Mouse (Mus musculus) left cerebral cortex, adult 18-20 months (tissue): ENCODE measurements around the gene Ccdc69. TPM values are rescaled to one million over a fixed set of nuclear protein-coding genes. Genes with fewer than 3 reads are reported as not detected.
"Not testable (repeated sequence)": the region's sequence is repeated elsewhere in the genome, so short reads cannot be mapped to it uniquely, and the experiment has no call there.

ENCODE experiments used
- DNase-seq, 2 experiments: peaks; one replicate each; pipeline ENCODE4 v3.0.0; 2021 to 2022; ENCODE audit warnings: low spot score in 2 of 2, mixed read lengths in 1 of 2
- long read RNA-seq, 2 experiments: library from polyadenylated mRNA; stranded (forward); transcript quantifications; one replicate each; pipeline ENCODE4 v2.0.0; 2021
- total RNA-seq, 2 experiments: library from RNA; stranded (reverse); gene quantifications; 2 replicates each; pipeline ENCODE4 v1.2.3; 2021

Ccdc69 gene
- total RNA-seq: under 1 TPM; 0.47 to 0.77 TPM
- long read RNA-seq, experiment 1: 0 reads
- long read RNA-seq, experiment 2, partial matches to known transcripts: 0 of 1 reads
- long read RNA-seq, experiment 2, other reads (novel, unspliced or antisense): 1 of 1 reads

GRCm38 (mm10) chr11:55077331-55078231 lies at the start of gene Ccdc69:
Gene Ccdc69 (minus strand): TSS chr11:55078131.
- DNase-seq: peak; percentile 12 to 31

DNA sequence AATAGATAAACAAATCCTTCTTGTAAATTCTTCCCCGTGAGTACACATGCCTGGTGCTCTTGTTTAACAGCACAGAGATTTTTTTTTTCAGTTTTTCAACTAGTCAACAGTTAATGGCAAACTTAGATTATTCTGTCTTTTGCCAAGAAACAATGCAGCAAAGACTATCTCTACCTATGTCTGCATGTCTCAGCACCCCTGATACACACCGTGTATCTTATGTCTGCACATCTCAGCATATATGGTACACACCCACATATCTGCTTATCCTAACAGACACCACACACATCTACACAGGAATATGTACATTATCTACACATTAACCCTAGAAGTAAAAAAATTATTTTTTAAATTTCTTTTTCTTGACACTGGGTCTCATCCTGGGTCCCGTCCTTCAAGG lies 48.7 kb upstream of the Ccdc69 start:
- no peak for DNase-seq

- no peak for DNase-seq
Measured at GRCm38 (mm10) chr11:55121430-55121829, 43.5 kb upstream of the Ccdc69 start.

GRCm38 (mm10) chr11:55120821-55121271 lies 42.9 kb upstream of the Ccdc69 start:
- DNase-seq: no peak

- no peak for DNase-seq
Measured at GRCm38 (mm10) chr11:55120279-55120678, 42.3 kb upstream of the Ccdc69 start.

DNA sequence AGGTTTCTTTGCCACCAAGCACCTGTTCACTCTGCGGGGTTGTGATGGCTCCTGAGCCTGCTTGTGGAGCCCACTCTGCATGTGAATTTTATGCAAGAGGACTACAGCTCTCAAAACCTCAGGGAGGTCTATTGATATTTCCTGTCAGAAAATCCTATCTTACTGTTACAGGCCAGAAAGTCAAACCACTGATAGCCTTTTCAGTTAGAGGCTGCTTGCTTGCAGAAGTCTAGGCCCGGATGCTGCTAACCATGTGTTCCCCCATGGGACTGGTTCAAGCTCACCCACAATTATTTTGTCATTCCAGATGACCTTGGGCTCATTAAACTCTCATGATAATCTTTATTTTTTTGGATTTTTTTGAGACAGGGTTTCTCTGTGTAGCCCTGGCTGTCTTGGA lies 39.1 kb upstream of the Ccdc69 start:
- no peak for DNase-seq

- DNase-seq: no peak
Measured at GRCm38 (mm10) chr11:55116004-55116403, 38.1 kb upstream of the Ccdc69 start.

DNA sequence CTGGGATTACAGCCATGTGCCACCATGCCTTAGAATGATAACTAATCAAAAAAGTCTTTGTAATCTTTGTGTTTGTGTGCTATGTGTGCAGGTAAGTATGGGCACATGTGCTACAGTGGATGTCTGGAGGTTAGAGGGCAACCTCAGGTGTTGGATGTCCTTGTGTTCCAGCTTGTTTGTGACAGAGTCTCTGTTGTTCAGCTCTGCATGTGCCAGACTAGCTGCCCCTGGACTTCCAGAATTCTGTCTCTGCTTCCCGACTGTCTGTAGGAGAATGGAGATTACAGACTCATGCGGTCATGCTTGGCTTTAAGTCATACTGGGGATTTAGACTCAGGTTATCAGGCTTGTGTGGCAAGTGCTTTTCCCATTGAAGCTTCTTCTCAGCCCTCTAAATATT lies 36.4 kb upstream of the Ccdc69 start:
- DNase-seq: no peak

GRCm38 (mm10) chr11:55113861-55114250 lies 35.9 kb upstream of the Ccdc69 start:
- not testable (repeated sequence) for DNase-seq

DNA sequence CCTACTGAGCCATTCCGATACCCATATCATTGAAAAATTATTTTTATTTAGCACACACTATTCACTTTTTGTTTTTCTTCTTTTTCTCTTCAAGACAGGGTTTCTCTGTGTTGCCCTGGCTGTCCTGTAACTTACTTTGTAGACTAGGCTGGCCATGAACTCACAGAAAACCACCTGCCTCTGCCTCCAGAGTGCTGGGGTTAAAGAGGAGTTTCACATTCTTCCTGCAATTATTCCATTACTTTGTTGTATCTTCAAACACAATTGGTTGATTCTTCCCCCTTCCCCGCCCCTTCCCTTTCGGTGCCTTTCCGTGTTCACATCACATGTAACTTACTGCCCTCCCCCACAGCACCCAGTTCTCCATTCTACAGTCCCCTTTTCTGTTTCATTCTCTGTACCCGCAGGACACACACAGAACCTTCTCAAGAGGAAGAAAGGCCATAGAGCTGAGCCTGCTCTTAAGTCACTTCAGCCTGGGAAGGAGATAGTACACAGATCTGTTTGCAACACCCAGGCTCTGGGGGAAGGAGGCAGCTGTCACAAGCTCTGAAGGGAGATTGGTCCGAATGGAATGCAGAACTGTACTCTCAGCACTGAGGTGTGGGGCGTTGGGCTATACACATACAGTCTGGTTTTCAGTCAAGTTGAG lies 35.4 kb upstream of the Ccdc69 start:
- DNase-seq: no peak

DNA sequence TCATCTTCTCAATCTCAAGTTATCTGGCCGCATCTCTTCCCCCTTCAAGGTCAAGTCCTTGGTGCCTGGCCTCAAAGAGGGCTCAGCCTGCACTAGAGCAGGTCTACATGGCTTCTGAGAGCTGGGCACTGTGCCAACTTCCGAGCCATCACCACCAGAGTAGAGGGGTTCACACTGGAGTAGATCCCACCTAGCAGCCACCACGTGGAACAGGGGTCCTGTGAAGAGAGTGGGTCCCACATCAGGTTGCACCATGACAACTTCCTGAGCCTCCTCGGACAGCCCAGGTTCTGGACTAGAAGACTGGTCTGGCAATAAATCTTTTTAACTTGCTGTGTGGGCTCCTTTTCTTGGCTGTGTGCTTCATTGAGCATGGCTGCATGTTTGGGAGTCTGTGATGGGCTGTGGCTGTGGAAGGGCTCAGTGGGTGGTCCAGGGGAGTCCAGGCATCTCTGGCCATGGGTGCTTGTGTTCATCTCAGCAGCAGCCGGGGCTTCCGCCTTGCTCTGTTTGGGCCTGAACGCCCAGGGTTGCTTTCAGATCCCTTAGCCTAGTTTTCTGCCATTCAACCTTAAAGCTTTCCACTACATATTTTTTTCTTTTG lies 32.7 kb upstream of the Ccdc69 start:
- no peak for DNase-seq

DNA sequence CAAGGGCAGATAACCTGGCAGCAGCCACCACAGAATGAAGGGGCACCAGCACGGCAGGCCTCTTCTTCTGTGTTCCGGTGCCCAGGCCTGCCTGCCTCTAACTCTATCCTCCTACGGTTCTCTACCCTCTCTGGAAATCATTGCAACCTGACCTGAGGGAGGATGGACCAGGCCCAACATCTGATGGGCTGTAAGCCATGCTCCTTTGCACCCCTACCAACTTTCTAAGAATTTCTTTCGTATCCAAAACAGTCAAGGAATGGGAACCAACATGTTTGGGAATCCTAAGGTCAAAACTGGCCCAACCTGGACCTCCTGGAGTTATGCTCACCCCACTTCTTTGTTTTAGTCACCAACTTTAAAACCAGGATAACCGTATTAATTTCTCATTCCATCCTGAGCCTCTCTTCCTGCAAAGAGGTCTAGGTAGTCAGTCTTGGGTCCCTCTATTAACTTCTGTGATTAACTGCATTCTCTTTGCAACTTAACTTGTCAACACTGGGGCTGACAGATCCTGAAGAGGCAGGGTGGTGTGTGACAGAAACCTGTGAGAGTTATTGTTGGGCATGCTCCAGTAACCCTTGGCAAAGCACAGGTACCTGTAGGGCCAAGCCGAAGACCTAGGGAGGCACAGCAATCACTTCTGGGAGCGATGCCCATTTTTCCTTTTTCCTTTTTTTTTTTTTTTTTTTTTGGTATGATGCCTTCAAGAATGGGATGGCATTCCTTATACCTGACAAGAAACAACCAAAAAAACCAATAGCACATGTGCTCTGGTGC lies 31.8 kb upstream of the Ccdc69 start:
- no peak for DNase-seq

DNA sequence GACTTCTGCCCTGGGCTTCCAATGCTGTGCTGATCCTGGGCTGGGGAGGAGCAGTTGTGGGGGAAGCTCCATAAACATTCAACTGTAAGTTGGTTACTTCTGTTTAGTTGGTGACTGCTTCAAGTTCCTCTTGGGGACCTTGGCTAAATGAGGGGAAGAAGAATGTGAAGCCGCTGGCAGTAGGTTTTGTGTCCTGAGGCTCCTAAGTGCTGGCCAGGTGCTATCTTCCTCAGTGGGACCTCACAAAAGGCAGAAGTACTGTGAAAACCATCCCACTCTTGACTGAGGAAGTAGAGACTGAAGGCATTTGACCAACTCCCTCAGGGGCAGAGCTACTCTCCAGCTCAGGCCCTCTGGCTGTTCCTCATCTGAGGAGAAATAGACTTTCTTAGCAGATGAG lies 28.7 kb upstream of the Ccdc69 start:
- DNase-seq: no peak

DNA sequence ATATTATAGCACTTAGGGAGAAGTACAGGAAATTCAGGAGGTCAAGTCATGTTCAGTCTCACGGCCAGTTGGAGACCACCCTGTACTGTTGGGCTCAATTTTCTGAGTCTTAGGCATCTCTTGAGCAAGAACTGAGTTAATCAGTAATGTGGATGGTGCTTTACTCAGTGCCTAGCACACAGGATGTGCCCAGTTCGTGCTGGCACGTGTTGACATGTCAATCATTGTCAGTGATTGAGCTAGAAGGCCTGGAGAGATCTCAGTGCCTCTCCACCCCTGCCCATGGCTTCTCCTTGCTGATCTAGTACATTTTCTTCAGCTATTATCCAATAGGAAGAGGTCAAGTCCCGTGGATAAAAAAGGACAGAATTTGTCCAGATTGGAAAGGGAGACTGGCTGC lies 27.5 kb upstream of the Ccdc69 start:
- no peak for DNase-seq

DNA sequence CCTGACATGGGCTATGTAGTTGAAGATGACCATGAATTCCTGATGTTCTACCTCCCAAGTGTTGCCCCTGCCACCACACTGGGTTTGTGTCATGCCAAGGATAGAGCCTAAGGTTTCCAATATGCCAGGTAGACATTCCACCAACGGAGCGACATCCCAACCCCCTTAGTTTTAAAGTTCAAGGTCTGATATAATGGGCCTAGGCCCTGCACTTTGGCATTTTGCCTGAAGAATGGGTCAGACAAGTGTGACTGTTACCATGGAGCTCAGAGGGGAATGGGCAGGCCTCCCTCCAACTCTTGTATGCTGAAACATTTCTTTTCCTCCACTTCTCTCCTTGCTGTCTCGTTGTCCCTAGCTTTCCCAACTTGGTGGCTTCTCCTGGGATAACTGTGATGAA lies 25.3 kb upstream of the Ccdc69 start:
- no peak for DNase-seq

- no peak for DNase-seq
Measured at GRCm38 (mm10) chr11:55102015-55102414, 24.1 kb upstream of the Ccdc69 start.

- no peak for DNase-seq
Measured at GRCm38 (mm10) chr11:55099868-55100267, 21.9 kb upstream of the Ccdc69 start.

GRCm38 (mm10) chr11:55099019-55099771 lies 21.3 kb upstream of the Ccdc69 start:
- no peak for DNase-seq

GRCm38 (mm10) chr11:55098189-55098915 lies 20.4 kb upstream of the Ccdc69 start:
- DNase-seq: no peak
